Mouse (Mus musculus) activated CD4-positive, CD25-positive, alpha-beta regulatory T cell (primary cell): ENCODE results near the gene Arsa. TPM values are rescaled to one million over a fixed set of nuclear protein-coding genes. Genes with fewer than 3 reads are reported as not detected.

Experiments
- polyA plus RNA-seq, 2 experiments: library from polyadenylated mRNA; unstranded; fragments of 100-300 nt; shearing (Covaris generic); gene quantifications; one replicate each; pipeline ENCODE4 v1.2.1; 2017

Arsa gene
- 10 to 100 TPM in 1 of 2 experiments, 1 to 10 TPM in 1; 9.6 to 18.0 TPM for polyA plus RNA-seq

DNA sequence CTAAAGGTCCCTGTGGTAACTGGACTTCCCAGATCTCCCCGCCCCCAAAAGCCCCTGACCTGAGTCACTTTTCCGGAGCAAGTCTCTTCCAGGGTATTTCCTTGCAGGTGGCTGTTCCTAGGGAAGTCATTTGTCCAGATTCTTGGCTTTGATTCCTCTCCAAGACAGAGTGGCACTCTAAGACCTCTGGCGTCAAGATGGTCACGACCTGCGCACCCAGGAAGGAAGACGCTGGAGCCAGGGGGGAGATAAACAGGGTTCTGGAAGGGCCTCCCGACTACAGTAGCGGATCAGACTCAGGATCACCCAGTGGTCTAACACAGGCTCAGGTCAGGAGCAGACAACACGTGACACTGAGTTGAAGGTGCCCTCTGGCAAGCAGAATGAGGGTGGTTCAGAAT is at the start of gene Arsa:
Arsa (minus strand) TSS at position 335 of the 401 bp plus-strand sequence.

DNA sequence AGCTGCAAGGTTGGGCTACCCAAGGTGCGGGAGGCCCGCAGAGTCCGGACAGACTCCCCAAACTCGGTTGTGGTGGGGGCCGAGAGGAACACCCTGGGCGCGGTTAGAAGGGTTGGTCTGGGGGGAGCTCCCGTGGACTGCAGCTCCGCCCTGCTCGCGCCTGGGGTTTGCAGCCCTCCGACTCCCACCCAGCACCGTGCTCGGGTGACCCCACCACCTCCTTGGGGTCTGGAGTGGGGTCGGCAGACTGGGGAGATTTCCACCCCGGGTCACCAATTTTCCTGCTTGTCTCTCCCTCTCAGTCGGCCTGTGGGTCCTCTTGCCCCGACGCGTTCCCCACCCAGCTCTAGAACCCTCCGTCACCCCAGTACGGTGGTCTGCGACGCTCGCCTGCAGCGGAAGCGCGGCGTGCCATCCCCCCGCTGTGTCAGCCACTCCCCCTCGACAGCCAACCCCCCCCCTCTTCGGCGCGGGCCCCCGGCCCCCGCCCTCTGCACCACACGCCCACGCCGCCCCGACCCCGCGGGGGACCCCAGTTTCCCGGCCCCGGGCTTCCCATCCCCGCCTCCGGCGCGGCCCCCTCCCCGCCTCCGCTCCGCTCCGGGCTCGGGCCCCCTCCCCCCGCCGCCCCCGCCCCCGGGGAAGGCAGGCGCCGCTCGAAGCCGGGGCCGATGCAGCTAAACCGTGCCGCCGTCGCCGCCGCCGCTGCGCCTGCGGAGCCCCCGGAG is 21.9 kb upstream of the Arsa start, which contains the start of gene Shank3:
Shank3 (plus strand) TSS at position 663 of the 728 bp plus-strand sequence.

DNA sequence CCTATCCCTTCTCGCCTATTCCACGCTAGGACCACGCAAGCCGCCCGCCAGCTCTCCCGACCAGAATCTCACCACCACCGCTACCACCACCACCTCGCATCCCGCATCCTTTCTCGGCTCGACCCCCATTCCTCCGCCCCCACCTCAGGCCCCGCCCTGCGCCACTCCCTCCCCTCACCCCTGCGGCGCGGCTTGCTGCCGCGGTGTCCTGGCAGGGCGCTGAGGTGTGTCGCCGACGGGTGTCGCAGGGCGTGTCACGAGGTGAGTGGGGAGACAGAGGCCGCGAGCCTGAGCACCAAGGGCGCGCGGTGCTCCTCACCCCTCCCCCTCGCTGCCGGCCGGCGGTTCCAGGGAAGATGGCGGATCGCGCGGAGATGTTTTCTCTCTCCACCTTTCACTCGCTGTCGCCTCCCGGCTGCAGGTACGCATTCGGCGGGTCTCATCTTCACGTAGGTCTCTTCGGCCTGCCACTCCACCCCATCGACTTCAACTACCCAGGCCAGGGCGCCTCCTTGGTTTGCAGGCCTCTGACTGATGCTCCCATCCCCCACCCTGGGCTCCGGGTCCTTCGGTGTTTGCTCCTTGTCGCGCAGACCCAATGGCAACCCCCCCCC is 23.3 kb downstream of the Arsa start, which contains the start of gene Mapk8ip2:
Mapk8ip2 (plus strand) TSS at position 49 of the 614 bp plus-strand sequence.

DNA sequence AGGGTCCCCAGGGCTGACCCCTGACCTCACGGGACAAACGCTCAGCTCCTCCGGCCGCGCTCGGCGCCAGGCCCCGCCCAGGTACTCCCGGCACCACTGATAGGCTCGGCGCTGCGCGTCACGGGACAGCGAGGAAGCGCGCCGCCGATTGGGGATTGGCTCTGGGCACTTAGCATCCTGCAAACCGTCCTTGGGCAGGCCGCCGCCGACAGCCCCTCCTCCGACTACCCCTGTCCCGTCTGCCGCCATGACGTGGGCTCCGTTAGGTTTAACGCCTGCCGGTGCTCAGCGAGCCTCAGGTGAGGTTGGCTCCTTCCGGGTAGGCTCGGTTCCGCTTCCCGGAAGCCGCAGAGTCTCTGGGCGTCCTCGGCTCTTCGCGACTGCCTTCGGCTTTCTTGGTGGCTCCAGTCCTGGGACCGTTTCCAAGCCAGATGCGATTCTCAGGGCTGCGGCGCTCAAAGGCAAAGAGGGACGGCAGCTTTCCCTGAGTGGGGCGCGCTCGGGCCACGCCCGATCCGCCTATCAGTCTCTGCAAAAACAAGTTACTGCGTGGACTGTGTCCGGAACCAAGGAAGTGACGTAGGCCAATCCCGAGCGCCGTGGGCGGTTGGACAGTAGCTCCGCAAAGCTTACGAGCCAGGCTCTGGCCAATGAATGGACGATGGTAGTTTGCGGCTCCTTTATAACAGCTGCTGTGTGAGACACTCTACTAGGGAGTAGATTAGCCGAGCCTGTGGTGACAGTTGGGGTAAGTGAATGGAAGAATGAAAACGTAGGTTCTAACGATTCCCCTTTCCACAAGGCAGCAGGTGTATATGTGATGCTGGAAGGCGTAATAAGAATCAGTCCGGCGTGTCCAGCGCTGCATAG is 47.6 kb downstream of the Arsa start, which contains the start of the genes C730034F03Rik, Gm44502 and Chkb:
C730034F03Rik (plus strand) TSS at position 238 of the 870 bp plus-strand sequence.
Gm44502 (minus strand) TSS at position 345 of the 870 bp plus-strand sequence.
Chkb (minus strand) TSS at position 557 of the 870 bp plus-strand sequence.

GRCm38 (mm10) chr15:89425711-89426121 is 51.5 kb downstream of the Arsa start, which contains the start of gene Cpt1b:
Cpt1b (minus strand) TSS chr15:89425863.

Other genes with a start within 250 kb of the Arsa start
- 100 to 1,000 TPM; 129 to 163 TPM for gene Sbf1, start 162.1 kb downstream of the Arsa start, polyA plus RNA-seq
- gene Adm2, start 154.7 kb downstream of the Arsa start, polyA plus RNA-seq: not detected
- 1 to 10 TPM in 1 of 2 experiments, not detected in 1; 1.0 TPM for gene Miox, start 143.0 kb downstream of the Arsa start, polyA plus RNA-seq
- gene Lmf2, start 121.8 kb downstream of the Arsa start, polyA plus RNA-seq: 10 to 100 TPM; 42.1 to 65.9 TPM
- 100 to 1,000 TPM; 146 to 155 TPM for gene Ncaph2, start 121.7 kb downstream of the Arsa start, polyA plus RNA-seq
- 1 to 10 TPM; 8.1 to 8.4 TPM for gene Sco2, start 103.6 kb downstream of the Arsa start, polyA plus RNA-seq
- 1 to 10 TPM in 1 of 2 experiments, under 1 TPM in 1; 0.50 to 1.5 TPM for gene Tymp, start 100.4 kb downstream of the Arsa start, polyA plus RNA-seq
- 1 to 10 TPM in 1 of 2 experiments, under 1 TPM in 1; 0.93 to 1.6 TPM for gene Odf3b, start 98.1 kb downstream of the Arsa start, polyA plus RNA-seq
- under 1 TPM in 1 of 2 experiments, not detected in 1; 0.18 TPM for gene Klhdc7b, start 92.5 kb downstream of the Arsa start, polyA plus RNA-seq
- gene Syce3, start 66.9 kb downstream of the Arsa start, polyA plus RNA-seq: under 1 TPM in 1 of 2 experiments, not detected in 1; 0.64 TPM
- under 1 TPM; 0.16 to 0.29 TPM for gene Cpt1b, start 51.6 kb downstream of the Arsa start, polyA plus RNA-seq
- 1 to 10 TPM; 5.8 to 7.9 TPM for gene C730034F03Rik, start 47.8 kb downstream of the Arsa start, polyA plus RNA-seq
- gene Gm44502, start 47.7 kb downstream of the Arsa start, polyA plus RNA-seq: under 1 TPM in 1 of 2 experiments, not detected in 1; 0.20 TPM
- gene Chkb, start 47.5 kb downstream of the Arsa start, polyA plus RNA-seq: 10 to 100 TPM; 93.2 to 94.4 TPM
- gene Mapk8ip2, start 23.5 kb downstream of the Arsa start, polyA plus RNA-seq: under 1 TPM; 0.11 to 0.21 TPM
- gene Shank3, start 22.2 kb upstream of the Arsa start, polyA plus RNA-seq: under 1 TPM in 1 of 2 experiments, not detected in 1; 0.49 TPM
- gene Acr, start 90.9 kb upstream of the Arsa start, polyA plus RNA-seq: not detected
- gene Rabl2, start 114.5 kb upstream of the Arsa start, polyA plus RNA-seq: under 1 TPM; 0.74 to 0.81 TPM